Mouse (Mus musculus) midbrain, embryonic 16.5 days (tissue): ENCODE results near the gene Syt9. TPM values are rescaled to one million over a fixed set of nuclear protein-coding genes. Genes with fewer than 3 reads are reported as not detected.
A peak's percentile ranks its signal among the peaks of the same experiment; 100 is the strongest.

ENCODE experiments used
- ATAC-seq: fragments of 200-750 bp; cut with Nextera tagmentation; 2 replicates; pipeline ENCODE4 v1.8.0; 2017; ENCODE audit warnings: moderate TSS enrichment
- H3K27ac ChIP-seq: fragments of 300-500 bp; sonication (generic); 2 replicates; pipeline ENCODE4 v1.5.1; 2014; ENCODE audit warnings: mild to moderate bottlenecking, low read length, mixed read lengths
- H3K27me3 ChIP-seq: fragments of 300-500 bp; sonication (generic); 2 replicates; pipeline ENCODE4 v1.6.1; 2014; ENCODE audit warnings: low read depth, low read length, mixed read lengths; ENCODE audit not compliant: control insufficient read depth, insufficient read depth
- H3K36me3 ChIP-seq: fragments of 300-500 bp; sonication (generic); 2 replicates; pipeline ENCODE4 v1.6.1; 2014; ENCODE audit warnings: mild to moderate bottlenecking, low read length, moderate library complexity, mixed read lengths; ENCODE audit not compliant: control insufficient read depth, insufficient read depth
- H3K4me1 ChIP-seq: fragments of 300-500 bp; sonication (generic); 2 replicates; pipeline ENCODE4 v1.6.1; 2014; ENCODE audit warnings: mild to moderate bottlenecking, low read length, mixed read lengths; ENCODE audit not compliant: control insufficient read depth, insufficient read depth
- H3K4me2 ChIP-seq: fragments of 300-500 bp; sonication (generic); 2 replicates; pipeline ENCODE4 v1.6.1; 2014; ENCODE audit warnings: mild to moderate bottlenecking, low read length, mixed read lengths
- H3K4me3 ChIP-seq: fragments of 300-500 bp; sonication (generic); 2 replicates; pipeline ENCODE4 v1.5.1; 2014; ENCODE audit warnings: low read depth, mild to moderate bottlenecking, low read length, moderate library complexity, mixed read lengths
- H3K9ac ChIP-seq: fragments of 300-500 bp; sonication (generic); 2 replicates; pipeline ENCODE4 v1.6.1; 2014; ENCODE audit warnings: low read depth, low read length, mixed read lengths
- H3K9me3 ChIP-seq: fragments of 300-500 bp; sonication (generic); replicated peaks from 2 replicates; pipeline ENCODE4 v1.6.1; 2014; ENCODE audit warnings: mild to moderate bottlenecking, low read length, mixed read lengths; ENCODE audit not compliant: control insufficient read depth, poor library complexity, severe bottlenecking
- WGBS: fragments of 180-500 bp; shearing (Covaris S2); extraction: QIAGEN DNeasy Blood & Tissue Kit; methylation state at CpG from one replicate; pipeline ENCODE4 v1.1.7; 2014; 5-methylcytosine and 5-hydroxymethylcytosine counted together
- polyA plus RNA-seq: library from polyadenylated mRNA; unstranded; fragments of >200 nt; fragmentation: Nextera tagmentation; extraction: Ambion mirVana; gene quantifications from 2 replicates; pipeline ENCODE4 v1.2.1, GENCODE M21; 2015

Syt9 gene
- polyA plus RNA-seq, 1 experiment from 2014 or later: 13.8 TPM

DNA sequence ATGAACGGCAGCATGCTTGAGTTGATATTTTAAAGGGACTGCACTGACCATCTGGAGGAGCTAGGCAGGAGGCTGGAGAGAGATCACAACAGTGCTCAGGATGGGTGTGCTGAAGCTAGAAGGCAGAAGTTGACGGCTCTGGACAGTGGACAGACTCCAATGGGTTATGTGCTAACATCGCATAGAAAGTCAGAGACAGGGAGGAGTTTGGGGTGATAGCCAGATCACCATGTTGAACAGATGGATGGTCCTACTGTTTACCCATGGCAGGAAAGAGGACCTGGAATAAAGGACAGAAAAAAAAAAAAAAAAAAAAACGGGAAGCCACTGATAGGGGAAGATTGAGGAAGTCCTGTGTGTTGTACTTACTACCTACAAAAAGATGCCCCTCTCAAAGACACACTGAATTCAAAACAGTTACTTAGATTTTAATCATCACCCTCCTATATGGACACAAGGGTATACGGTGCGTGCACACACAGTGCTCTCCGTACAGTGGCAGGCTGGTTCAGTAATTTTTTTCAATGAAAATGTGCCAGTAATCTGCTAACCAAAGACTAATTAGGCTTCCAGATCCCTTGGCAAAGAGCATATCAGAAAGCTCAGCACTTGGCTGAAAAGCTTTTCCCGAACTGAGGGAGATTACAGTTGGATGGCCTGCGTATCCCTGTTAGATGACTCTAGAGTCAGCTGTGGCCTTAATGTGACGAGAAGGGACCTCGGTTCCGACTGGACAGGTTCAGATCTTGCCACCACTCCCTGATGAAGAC, 148.9 kb downstream of the Syt9 start:
- Histone ChIP-seq H3K36me3 (peaks cover 2% of the 10 kb centered on the region; the same call in 1 of the 2 replicates), H3K4me3 (no peak overlapping the region), H3K9me3 (no peaks in the 10 kb centered on the region), H3K4me2 (no peak overlapping the region), H3K27ac (no peak overlapping the region), H3K4me1 (no peaks in the 10 kb centered on the region), H3K9ac (no peak overlapping the region), H3K27me3 (no peaks in the 10 kb centered on the region)
- no peak for ATAC-seq
- whole genome bisulfite sequencing: 90% methylated on average over 11 of the region's 12 CpGs

DNA sequence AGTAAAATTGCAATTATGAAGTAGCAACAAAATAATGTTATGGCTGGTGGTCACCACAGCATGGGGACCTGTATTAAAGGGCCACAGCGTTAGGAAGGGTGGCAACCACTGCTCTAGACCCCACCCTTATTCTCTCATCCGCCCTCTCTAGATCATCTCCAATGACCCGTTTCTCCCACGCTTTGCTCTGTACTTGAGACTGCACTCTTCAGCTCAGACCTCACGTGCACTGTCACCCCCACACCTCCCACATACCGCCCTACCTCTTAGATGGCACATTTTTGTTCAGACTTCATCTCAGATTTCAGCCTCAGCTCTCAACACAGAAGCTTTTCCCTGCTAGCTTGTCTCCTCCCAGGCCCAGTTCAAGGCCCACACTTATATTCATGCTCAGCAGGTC, 150.9 kb downstream of the Syt9 start:
- Histone ChIP-seq H3K4me3 (no peak overlapping the region), H3K9me3 (no peaks in the 10 kb centered on the region), H3K9ac (no peak overlapping the region), H3K4me1 (no peaks in the 10 kb centered on the region), H3K27ac (no peak overlapping the region), H3K27me3 (no peaks in the 10 kb centered on the region), H3K36me3 (peaks cover 2% of the 10 kb centered on the region; the same call in 1 of the 2 replicates), H3K4me2 (no peak overlapping the region)
- WGBS: 87% methylated on average over 6 of the region's 6 CpGs
- no peak for ATAC-seq

DNA sequence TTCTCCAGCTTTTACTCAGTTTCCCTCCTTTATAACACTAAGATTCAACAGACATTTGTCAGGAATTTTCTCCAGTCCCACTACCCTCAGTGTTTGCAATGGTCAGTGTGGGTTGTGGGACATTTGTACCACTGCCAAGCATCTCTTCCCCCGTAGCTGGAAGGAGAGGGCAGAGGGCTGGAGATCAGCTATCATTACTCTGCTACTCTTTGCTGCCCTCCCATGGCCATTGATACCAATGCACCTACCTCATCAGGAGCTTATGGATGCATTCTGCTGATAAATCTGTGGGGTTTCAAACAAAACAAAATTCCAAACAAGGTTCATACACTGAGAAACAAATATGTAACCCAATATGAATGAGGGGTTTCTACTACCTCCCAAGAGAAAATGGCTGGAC, 155.8 kb downstream of the Syt9 start:
- peak; percentile 54; the same call in 1 of the 2 replicates for ATAC-seq

DNA sequence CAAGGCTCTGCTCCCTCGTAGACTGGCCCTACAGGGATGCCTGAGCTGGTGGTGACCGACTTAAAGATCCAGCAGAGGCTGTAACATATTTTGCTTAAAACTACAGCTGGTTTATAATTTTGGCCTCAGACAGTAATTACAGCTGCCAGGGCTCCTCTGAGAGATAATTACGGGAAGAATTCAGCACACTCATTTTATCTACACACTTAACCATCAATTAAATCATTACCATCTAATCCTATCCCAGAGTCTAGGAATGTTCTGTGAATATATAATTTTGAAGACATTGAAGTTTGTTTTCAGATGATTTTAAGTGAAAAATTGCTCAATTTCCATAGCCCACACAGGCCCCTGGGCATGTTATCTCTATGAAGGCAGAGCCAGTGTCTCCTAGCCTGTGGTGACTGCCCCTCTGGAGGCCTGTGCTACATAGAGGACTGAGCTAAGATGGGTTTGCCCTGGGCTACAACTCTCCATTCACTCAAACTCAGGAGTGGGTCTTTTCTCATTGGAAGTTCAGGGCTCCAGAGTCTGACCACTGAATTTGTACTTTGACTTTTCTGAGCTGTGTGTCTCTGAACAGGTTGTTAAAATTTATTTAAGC, 157.7 kb downstream of the Syt9 start:
- peak; percentile 69; the same call in 1 of the 2 replicates for ATAC-seq
- H3K4me2 ChIP-seq: no peak overlapping the region
- 0 out of 2 replicates have a peak overlapping the region, but pooled peaks have one; percentile 42 for H3K27ac ChIP-seq
- H3K4me1 ChIP-seq: peaks cover 2% of the 10 kb centered on the region
- no peaks in the 10 kb centered on the region for H3K36me3 ChIP-seq
- no peak overlapping the region for H3K9ac ChIP-seq
- H3K9me3 ChIP-seq: no peaks in the 10 kb centered on the region; the same call in 1 of the 2 replicates
- no peak overlapping the region for H3K4me3 ChIP-seq
- 58% methylated on average over 3 of the region's 3 CpGs for WGBS
- H3K27me3 ChIP-seq: no peaks in the 10 kb centered on the region

More for the DNA sequence above, 155.8 kb downstream of the Syt9 start:
- Histone ChIP-seq H3K4me1 (peaks cover 2% of the 10 kb centered on the region), H3K27me3 (no peaks in the 10 kb centered on the region), H3K36me3 (peaks cover 2% of the 10 kb centered on the region; the same call in 1 of the 2 replicates), H3K9ac (no peak overlapping the region), H3K4me2 (no peak overlapping the region), H3K4me3 (no peak overlapping the region), H3K9me3 (no peaks in the 10 kb centered on the region; the same call in 1 of the 2 replicates), H3K27ac (no peak overlapping the region)
- WGBS: 17% methylated on average over 1 of the region's 1 CpGs

- H3K27ac ChIP-seq: no peak overlapping the region
- no peak for ATAC-seq
- peaks cover 2% of the 10 kb centered on the region for H3K4me1 ChIP-seq
- H3K27me3 ChIP-seq: no peaks in the 10 kb centered on the region
- no peaks in the 10 kb centered on the region; the same call in 1 of the 2 replicates for H3K9me3 ChIP-seq
- no peak overlapping the region for H3K4me2 ChIP-seq
- H3K36me3 ChIP-seq: no peaks in the 10 kb centered on the region
- WGBS: 75% methylated on average over 5 of the region's 5 CpGs
- no peak overlapping the region for H3K4me3 ChIP-seq
- no peak overlapping the region for H3K9ac ChIP-seq
Measured at GRCm38 (mm10) chr7:107529364-107529763, 158.8 kb downstream of the Syt9 start.

DNA sequence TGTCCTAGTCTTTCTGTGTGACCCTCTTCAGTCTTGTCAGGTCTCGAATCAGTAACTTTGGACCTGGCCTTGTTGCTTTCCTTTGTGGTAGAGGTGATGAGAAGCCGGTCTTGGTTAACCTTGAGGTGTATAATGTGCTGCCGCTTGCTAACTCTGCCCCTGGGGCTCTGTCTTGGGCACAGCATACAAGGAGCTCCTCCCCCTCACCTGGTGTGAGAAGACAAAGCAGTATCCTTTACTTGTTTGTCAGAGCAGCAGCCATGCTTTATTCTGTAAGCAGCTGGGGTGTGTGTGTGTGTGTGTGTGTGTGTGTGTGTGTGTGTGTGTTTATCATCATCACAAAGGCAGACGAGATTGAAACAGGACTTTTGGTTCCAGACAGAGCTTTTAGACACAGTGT, 164.8 kb downstream of the Syt9 start:
- 90% methylated on average over 4 of the region's 4 CpGs for WGBS
- Histone ChIP-seq H3K9me3 (no peaks in the 10 kb centered on the region; the same call in 1 of the 2 replicates), H3K36me3 (no peaks in the 10 kb centered on the region), H3K9ac (no peak overlapping the region), H3K4me3 (no peak overlapping the region), H3K27ac (no peak overlapping the region), H3K27me3 (no peaks in the 10 kb centered on the region), H3K4me1 (no peaks in the 10 kb centered on the region), H3K4me2 (no peak overlapping the region)
- no peak for ATAC-seq

DNA sequence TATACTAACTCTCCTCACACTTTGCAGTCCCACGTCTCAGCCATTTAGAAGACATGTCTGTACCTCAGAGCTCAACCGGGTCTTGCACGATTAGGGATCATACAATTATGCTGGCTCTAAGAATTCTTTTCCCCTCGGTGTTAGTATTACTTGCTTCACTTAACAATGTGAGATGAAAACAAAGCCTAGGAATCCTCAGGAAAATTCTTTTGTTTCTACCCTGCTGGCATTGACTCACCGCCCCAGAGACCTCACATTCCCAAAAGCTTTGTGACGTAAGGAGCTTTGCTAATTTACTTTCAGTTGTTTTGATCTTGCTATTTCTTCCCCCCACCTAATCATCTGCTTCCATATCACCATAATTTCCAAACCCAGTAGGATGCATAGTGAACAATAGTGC, 166.0 kb downstream of the Syt9 start:
- Histone ChIP-seq H3K9me3 (no peaks in the 10 kb centered on the region), H3K4me1 (no peaks in the 10 kb centered on the region), H3K27me3 (no peaks in the 10 kb centered on the region), H3K4me3 (no peak overlapping the region), H3K4me2 (no peak overlapping the region), H3K27ac (no peak overlapping the region), H3K36me3 (no peaks in the 10 kb centered on the region), H3K9ac (no peak overlapping the region)
- 38% methylated on average over 6 of the region's 6 CpGs for WGBS
- ATAC-seq: no peak

DNA sequence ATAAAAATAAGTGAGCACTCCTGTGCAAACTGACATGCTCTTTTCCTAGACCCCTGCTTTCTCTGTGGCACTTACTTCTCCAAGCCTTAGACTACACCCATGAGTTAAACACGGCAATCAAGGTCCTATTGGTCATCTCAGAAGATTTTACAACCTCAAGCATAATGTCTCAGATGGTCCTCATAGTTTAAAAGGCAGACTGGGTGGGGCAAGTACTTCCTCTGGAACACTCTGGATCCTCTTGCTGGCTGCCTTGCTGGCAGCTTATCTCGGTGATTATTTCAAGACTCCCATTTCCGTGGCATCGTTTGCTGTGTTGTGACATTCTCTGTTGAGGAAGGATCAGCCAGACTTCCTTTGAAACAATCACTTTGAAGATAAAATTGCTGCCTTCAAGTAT, 169.5 kb downstream of the Syt9 start:
- Histone ChIP-seq H3K27me3 (no peaks in the 10 kb centered on the region), H3K36me3 (no peaks in the 10 kb centered on the region), H3K4me3 (no peak overlapping the region), H3K27ac (no peak overlapping the region), H3K4me2 (no peak overlapping the region), H3K9ac (no peak overlapping the region), H3K9me3 (no peaks in the 10 kb centered on the region), H3K4me1 (no peaks in the 10 kb centered on the region)
- 60% methylated on average over 4 of the region's 4 CpGs for WGBS
- ATAC-seq: no peak

DNA sequence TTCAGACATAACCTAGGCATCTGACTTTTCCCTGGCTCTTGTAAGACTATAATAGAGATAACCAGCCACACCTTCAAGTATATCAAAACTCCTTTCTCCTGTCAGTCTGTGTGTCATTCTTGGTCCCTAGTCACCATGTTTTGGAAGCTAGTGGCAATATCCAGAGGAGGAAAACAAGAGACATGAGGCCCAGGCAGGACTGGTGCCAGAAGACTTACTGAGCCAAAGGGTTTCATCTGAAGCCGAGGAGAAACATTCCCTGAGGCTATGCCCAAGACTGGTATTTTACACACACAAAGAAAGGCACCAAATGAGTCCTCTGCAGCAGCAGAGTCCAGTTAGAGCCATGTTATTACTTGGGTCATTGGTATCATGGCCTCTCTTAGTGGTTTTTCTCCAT, 174.5 kb downstream of the Syt9 start:
- Histone ChIP-seq H3K9ac (no peak overlapping the region), H3K9me3 (no peaks in the 10 kb centered on the region), H3K4me2 (no peak overlapping the region), H3K4me3 (no peak overlapping the region), H3K36me3 (no peaks in the 10 kb centered on the region), H3K27me3 (no peaks in the 10 kb centered on the region), H3K27ac (no peak overlapping the region), H3K4me1 (no peaks in the 10 kb centered on the region)
- 71% methylated on average over 1 of the region's 1 CpGs for WGBS
- ATAC-seq: no peak
